Mouse (Mus musculus): ENCODE data around the gene Ric8a. TPM values are rescaled to one million over a fixed set of nuclear protein-coding genes. Genes with fewer than 3 reads are reported as not detected.
A peak's percentile ranks its signal among the peaks of the same experiment; 100 is the strongest.

Ric8a gene
- polyA plus RNA-seq, 1 experiment from 2014 or later = 20.9 TPM

- no peak overlapping the region for H3K9ac ChIP-seq
Observed at GRCm38 (mm10) chr7:140894611-140895010, 37.9 kb downstream of the Ric8a start.

DNA sequence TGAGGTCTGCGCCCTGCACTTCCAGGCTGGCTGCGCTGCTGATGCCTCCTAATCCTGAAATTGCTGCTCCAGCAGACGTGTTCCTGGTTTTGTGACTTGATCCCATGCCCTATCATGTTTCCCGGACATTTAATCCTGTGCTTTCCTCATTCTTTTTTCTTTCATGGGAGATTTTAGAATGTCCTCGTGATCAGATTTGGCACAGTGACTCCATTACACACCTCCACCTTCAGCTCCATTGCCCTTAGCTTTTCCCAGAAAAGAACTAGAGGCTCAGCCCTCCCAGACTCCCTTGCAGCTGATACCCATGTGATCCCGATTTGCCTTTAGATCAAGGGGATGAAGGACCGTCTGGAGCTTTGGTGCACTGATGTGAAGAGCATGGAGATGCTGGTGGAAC, 41.1 kb downstream of the Ric8a start:
- Histone ChIP-seq H3K9ac (no peak overlapping the region), H3K36me3 (replicated peaks) (peaks cover 49% of the 10 kb centered on the region), H3K27me3 (no peaks in the 10 kb centered on the region), H3K9me3 (replicated peaks) (no peaks in the 10 kb centered on the region), H3K4me3 (replicated peaks) (no peak overlapping the region), H3K4me1 (replicated peaks) (0 out of 2 replicates have a peak, but pooled peaks cover under 1% of the 10 kb centered on the region), H3K4me2 (no peak overlapping the region), H3K27ac (replicated peaks) (no peak overlapping the region)
- no peak for ATAC-seq (ENCODE audit: insufficient read depth)
- 85% methylated on average over 7 of the region's 7 CpGs for WGBS (ENCODE audit: insufficient replicate concordance)

More at GRCm38 (mm10) chr7:140894611-140895010, 37.9 kb downstream of the Ric8a start:
- WGBS (ENCODE audit: insufficient replicate concordance) = 85% methylated on average over 3 of the region's 3 CpGs
- Histone ChIP-seq H3K9me3 (replicated peaks) (no peaks in the 10 kb centered on the region), H3K4me2 (no peak overlapping the region), H3K4me3 (replicated peaks) (no peak overlapping the region), H3K4me1 (replicated peaks) (no peaks in the 10 kb centered on the region), H3K27me3 (no peaks in the 10 kb centered on the region), H3K36me3 (replicated peaks) (peaks cover 70% of the 10 kb centered on the region), H3K27ac (replicated peaks) (no peak overlapping the region)
- no peak for ATAC-seq (ENCODE audit: insufficient read depth)

- no peak overlapping the region for H3K9ac ChIP-seq
- no peaks in the 10 kb centered on the region for H3K9me3 ChIP-seq (replicated peaks)
- 0 out of 2 replicates have a peak, but pooled peaks cover 8% of the 10 kb centered on the region for H3K4me1 ChIP-seq (replicated peaks)
- H3K36me3 ChIP-seq (replicated peaks) = peaks cover 43% of the 10 kb centered on the region
- no peak for ATAC-seq (ENCODE audit: insufficient read depth)
- H3K4me3 ChIP-seq (replicated peaks) = no peak overlapping the region
- H3K4me2 ChIP-seq = no peak overlapping the region
- H3K27ac ChIP-seq (replicated peaks) = no peak overlapping the region
- no peaks in the 10 kb centered on the region; the same call in 1 of the 2 replicates for H3K27me3 ChIP-seq
- 65% methylated on average over 3 of the region's 3 CpGs for WGBS (ENCODE audit: insufficient replicate concordance)
Observed at GRCm38 (mm10) chr7:140899121-140899520, 42.4 kb downstream of the Ric8a start.

- Histone ChIP-seq H3K9ac (no peak within 1 kb of the TSS), H3K27me3 (no peaks in the 10 kb centered on the region; the same call in 1 of the 2 replicates), H3K36me3 (replicated peaks) (peaks cover 34% of the 10 kb centered on the region), H3K4me1 (replicated peaks) (0 out of 2 replicates have a peak, but pooled peaks cover 8% of the 10 kb centered on the region), H3K4me2 (no peak within 1 kb of the TSS), H3K27ac (replicated peaks) (no peak within 1 kb of the TSS), H3K4me3 (replicated peaks) (no peak within 1 kb of the TSS), H3K9me3 (replicated peaks) (no peaks in the 10 kb centered on the region)
- ATAC-seq (ENCODE audit: insufficient read depth) = no peak
- 77% methylated on average over 10 of the region's 10 CpGs for WGBS (ENCODE audit: insufficient replicate concordance)
Observed at GRCm38 (mm10) chr7:140900220-140900619, 43.5 kb downstream of the Ric8a start, which contains the start of gene Cox8b. Cox8b (minus strand) TSS chr7:140900446.

DNA sequence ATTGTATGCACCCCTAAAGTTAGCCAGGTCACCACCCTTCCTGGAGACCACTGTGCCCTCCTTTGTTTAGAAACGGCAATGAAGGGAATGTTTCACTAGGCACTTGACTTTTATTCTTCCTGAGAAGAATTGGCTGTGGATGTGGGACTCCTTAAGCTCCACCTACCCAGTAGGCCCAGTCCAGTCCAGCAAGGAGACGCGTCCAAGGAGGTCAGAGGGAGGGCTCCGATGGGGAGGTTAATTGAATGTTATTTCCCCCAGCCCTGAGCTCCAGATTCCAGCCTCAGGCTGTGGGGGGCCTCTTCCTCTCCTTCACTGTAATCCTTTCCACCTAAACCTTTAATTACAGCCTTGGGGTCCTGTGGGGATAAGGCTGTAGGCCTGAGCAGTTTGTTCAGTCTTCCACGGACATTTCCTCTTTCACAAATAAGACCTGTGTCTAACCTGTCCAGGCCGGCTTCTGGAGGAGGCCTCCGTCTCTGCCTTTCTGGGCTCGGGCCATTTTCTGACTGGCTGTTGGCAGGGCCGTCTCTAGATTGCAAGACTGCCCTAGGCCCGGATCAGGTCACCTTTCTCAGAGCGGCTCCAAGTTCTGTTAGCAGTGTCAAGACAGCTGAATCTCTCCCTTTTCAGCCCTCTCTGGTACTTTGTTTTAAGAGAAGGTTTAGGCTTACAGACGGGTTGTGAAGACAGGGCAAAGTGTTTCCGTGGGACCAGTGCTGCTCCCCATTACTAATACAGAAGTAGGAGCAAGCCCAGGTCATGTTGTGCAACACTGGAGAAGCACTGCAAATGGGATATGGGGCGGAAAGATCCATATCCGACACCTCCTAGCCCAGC, 45.5 kb downstream of the Ric8a start:
- Histone ChIP-seq H3K27ac (replicated peaks) (no peak overlapping the region), H3K36me3 (replicated peaks) (peaks cover 20% of the 10 kb centered on the region), H3K4me3 (replicated peaks) (no peak overlapping the region), H3K27me3 (no peaks in the 10 kb centered on the region; the same call in 1 of the 2 replicates), H3K4me2 (no peak overlapping the region), H3K9ac (no peak overlapping the region), H3K9me3 (replicated peaks) (no peaks in the 10 kb centered on the region), H3K4me1 (replicated peaks) (0 out of 2 replicates have a peak, but pooled peaks cover 8% of the 10 kb centered on the region)
- 73% methylated on average over 15 of the region's 15 CpGs for WGBS (ENCODE audit: insufficient replicate concordance)
- ATAC-seq (ENCODE audit: insufficient read depth) = no peak

GRCm38 (mm10) chr7:140903212-140903611, 46.5 kb downstream of the Ric8a start:
- H3K36me3 ChIP-seq (replicated peaks) = peaks cover 11% of the 10 kb centered on the region
- no peaks in the 10 kb centered on the region; the same call in 1 of the 2 replicates for H3K27me3 ChIP-seq
- no peaks in the 10 kb centered on the region for H3K9me3 ChIP-seq (replicated peaks)
- no peak overlapping the region for H3K4me3 ChIP-seq (replicated peaks)
- no peak overlapping the region for H3K4me2 ChIP-seq
- 0 out of 2 replicates have a peak, but pooled peaks have one; percentile 14 for ATAC-seq (ENCODE audit: insufficient read depth)
- 0 out of 2 replicates have a peak overlapping the region, but pooled peaks have one; percentile 6 for H3K27ac ChIP-seq (replicated peaks)
- H3K9ac ChIP-seq = no peak overlapping the region
- H3K4me1 ChIP-seq (replicated peaks) = peaks cover 9% of the 10 kb centered on the region; the same call in 1 of the 2 replicates
- 24% methylated on average over 13 of the region's 13 CpGs for WGBS (ENCODE audit: insufficient replicate concordance)

GRCm38 (mm10) chr7:140905642-140906081, 48.9 kb downstream of the Ric8a start:
- ATAC-seq (ENCODE audit: insufficient read depth) = peak; percentile 45; the same call in 1 of the 2 replicates
- Histone ChIP-seq H3K36me3 (replicated peaks) (no peaks in the 10 kb centered on the region), H3K9ac (no peak overlapping the region), H3K4me2 (peak overlapping the region; percentile 44; the same call in 1 of the 2 replicates), H3K4me3 (replicated peaks) (peak overlapping the region; percentile 40), H3K27ac (replicated peaks) (peak overlapping the region; percentile 64), H3K9me3 (replicated peaks) (no peaks in the 10 kb centered on the region), H3K4me1 (replicated peaks) (peaks cover 21% of the 10 kb centered on the region), H3K27me3 (no peaks in the 10 kb centered on the region; the same call in none of the 2 replicates)
- WGBS (ENCODE audit: insufficient replicate concordance) = 30% methylated on average over 2 of the region's 2 CpGs

DNA sequence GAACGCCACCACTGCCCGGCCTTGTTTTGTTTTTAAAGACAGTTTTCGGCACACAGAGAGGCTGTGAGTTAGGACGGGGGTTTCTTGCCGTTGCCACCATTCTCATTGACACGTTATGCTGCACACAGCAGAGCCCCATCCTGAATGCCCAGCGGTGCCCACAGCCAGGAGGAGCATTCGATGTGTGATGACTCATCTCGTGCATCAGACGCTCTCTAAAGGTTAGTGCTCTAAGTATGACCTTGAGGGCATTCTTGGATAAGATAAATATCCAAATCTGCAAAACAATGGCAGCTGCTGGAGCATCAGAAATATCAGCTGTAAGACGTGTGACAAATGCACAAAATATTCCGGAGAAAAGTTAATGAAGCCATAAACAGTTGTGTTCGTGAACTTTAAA, 50.4 kb downstream of the Ric8a start:
- Histone ChIP-seq H3K9me3 (replicated peaks) (no peaks in the 10 kb centered on the region), H3K27ac (replicated peaks) (peak overlapping the region; percentile 64; the same call in 1 of the 2 replicates), H3K27me3 (no peaks in the 10 kb centered on the region; the same call in none of the 2 replicates), H3K9ac (no peak overlapping the region), H3K4me2 (peak overlapping the region; percentile 44), H3K4me3 (replicated peaks) (peak overlapping the region; percentile 40), H3K4me1 (replicated peaks) (peaks cover 21% of the 10 kb centered on the region), H3K36me3 (replicated peaks) (no peaks in the 10 kb centered on the region)
- no peak for ATAC-seq (ENCODE audit: insufficient read depth)
- WGBS (ENCODE audit: insufficient replicate concordance) = 70% methylated on average over 13 of the region's 13 CpGs

DNA sequence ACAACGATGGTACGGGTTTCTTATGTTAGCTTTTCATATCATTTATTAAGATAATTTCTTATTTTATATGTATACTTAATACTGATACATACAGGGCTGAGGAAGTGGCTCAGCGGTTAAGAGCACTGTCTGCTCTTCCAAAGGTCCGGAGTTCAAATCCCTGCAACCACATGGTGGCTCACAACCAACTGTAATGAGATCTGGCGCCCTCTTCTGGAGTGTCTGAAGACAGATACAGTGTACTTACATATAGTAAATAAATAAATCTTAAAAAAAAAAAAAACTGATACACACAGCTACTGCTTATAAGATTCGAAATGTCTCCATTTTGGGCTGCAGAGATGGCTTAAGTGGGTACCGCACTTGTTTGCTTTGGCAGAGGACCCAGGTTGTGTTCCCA, 50.9 kb downstream of the Ric8a start:
- Histone ChIP-seq H3K4me2 (peak overlapping the region; percentile 61; the same call in 1 of the 2 replicates), H3K9ac (no peak overlapping the region), H3K4me3 (replicated peaks) (no peak overlapping the region), H3K4me1 (replicated peaks) (peaks cover 26% of the 10 kb centered on the region), H3K27me3 (no peaks in the 10 kb centered on the region; the same call in none of the 2 replicates), H3K36me3 (replicated peaks) (no peaks in the 10 kb centered on the region), H3K9me3 (replicated peaks) (no peaks in the 10 kb centered on the region), H3K27ac (replicated peaks) (peak overlapping the region; percentile 39)
- no peak for ATAC-seq (ENCODE audit: insufficient read depth)
- 65% methylated on average over 7 of the region's 7 CpGs for WGBS (ENCODE audit: insufficient replicate concordance)

DNA sequence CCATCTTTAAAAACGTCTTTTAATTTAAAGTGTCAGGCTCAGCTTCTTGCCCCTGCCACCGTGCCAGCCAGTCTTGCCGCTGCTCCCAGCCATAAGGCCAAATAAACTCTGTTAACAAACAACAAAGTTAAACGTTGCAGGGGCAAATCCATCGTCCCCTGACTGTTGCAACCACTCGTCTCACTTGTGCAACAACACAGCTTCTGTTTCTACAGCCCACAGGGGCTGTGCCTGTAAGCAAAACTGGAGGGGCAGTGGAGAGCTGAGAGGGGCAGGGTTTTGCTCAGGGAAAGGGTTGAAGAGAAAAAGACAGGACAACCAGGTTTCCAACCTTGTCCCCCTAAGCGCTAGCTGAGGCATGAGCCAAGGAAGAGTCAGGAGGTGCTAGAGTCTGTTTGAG, 51.4 kb downstream of the Ric8a start:
- no peak overlapping the region for H3K9ac ChIP-seq
- ATAC-seq (ENCODE audit: insufficient read depth) = peak; percentile 49
- H3K4me1 ChIP-seq (replicated peaks) = peaks cover 23% of the 10 kb centered on the region
- no peaks in the 10 kb centered on the region for H3K9me3 ChIP-seq (replicated peaks)
- H3K4me2 ChIP-seq = peak overlapping the region; percentile 61; the same call in 1 of the 2 replicates
- no peaks in the 10 kb centered on the region; the same call in none of the 2 replicates for H3K27me3 ChIP-seq
- 41% methylated on average over 7 of the region's 7 CpGs for WGBS (ENCODE audit: insufficient replicate concordance)
- H3K4me3 ChIP-seq (replicated peaks) = no peak overlapping the region
- peak overlapping the region; percentile 63 for H3K27ac ChIP-seq (replicated peaks)
- no peaks in the 10 kb centered on the region for H3K36me3 ChIP-seq (replicated peaks)

GRCm38 (mm10) chr7:140908634-140909107, 51.9 kb downstream of the Ric8a start:
- Histone ChIP-seq H3K4me2 (peak overlapping the region; percentile 61), H3K27me3 (no peaks in the 10 kb centered on the region; the same call in none of the 2 replicates), H3K9me3 (replicated peaks) (no peaks in the 10 kb centered on the region), H3K4me1 (replicated peaks) (peaks cover 20% of the 10 kb centered on the region), H3K36me3 (replicated peaks) (no peaks in the 10 kb centered on the region), H3K9ac (0 out of 2 replicates have a peak overlapping the region, but pooled peaks have one; percentile 2), H3K4me3 (replicated peaks) (peak overlapping the region; percentile 37), H3K27ac (replicated peaks) (peak overlapping the region; percentile 63)
- peak; percentile 51 for ATAC-seq (ENCODE audit: insufficient read depth)
- 2% methylated on average over 19 of the region's 19 CpGs for WGBS (ENCODE audit: insufficient replicate concordance)

Data from liver, embryonic 15.5 days (tissue).